Mouse (Mus musculus) liver, embryonic 14.5 days (tissue): ENCODE data around the gene Iqgap3.

Experiments
- CTCF ChIP-seq: IDR thresholded peaks from 2 replicates; pipeline ENCODE4 v1.5.1; 2016; ENCODE audit warnings: antibody characterized with exemption, low read depth, control low read depth
- EP300 ChIP-seq: IDR thresholded peaks from 2 replicates; pipeline ENCODE4 v1.6.1; 2016; ENCODE audit warnings: antibody characterized with exemption, low read depth

DNA sequence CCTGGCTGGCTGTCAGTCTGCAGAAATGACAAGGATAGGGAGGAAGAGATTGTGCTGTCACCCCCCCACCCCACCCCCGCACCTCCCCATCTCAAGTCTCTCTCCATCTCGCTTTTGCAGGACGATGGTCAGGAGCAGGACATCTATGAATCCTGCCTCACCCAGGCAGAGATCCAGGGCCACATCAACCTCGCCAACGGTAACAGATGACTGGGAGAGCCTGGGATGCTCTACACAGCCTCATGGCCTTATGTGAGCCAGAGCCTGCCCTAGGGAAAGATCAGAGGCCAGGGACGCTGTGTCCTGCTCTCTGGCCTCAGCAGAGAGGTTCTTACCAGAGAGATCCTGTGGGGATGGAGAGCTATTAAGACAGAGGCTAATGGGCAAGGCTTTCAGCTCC lies 8.8 kb downstream of the Iqgap3 start:
- TF ChIP-seq CTCF = no peak
- no peak for TF ChIP-seq EP300
